In the genomic region with DNA sequence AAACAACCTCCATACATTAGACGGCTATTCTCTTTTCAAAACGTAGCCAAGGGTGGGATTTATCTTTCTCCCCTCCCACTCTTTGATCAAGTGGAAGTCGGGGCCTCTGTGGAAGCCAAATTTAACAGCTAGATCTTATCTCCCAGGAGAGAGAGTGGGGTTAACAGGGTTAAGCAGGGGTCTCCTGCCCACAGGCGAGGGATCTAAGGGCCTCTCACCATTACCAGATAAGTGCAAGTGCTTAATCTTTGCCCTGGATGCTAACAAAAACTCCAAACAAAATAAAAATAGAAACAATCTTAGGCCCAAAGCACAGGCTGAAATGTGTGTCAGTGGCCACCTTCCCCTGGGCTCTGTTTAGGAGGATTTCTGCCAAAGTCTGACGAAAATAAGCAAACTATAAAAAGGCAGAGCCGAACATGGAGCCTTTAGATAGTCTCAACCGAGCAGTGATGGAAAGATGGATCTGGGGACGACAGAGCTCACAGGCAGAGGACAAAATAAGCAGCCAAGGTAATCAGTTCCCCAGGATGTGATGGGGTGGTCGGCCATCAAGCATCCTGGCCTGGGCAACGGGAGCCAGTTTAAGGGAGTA, we compare ENCODE assay signal across 12 mouse cellular contexts.
DNase-seq lines count a peak whose midpoint lies in the region; ATAC-seq and TF ChIP-seq lines count a peak whose summit lies in the region.
"Had no signal": no experiment of that assay in that cellular context is flagged by ENCODE, and none has a peak within 500 bp of the region (broad histone marks: within the 10 kb centered on the region; RNA-seq: fewer than 3 reads in every experiment).

No protein-coding gene starts in this region.

- H3K27ac ChIP-seq in layer of hippocampus, adult 2 months: peak overlapping the region; percentile 90; the same call in 1 of the 2 replicates
- peak overlapping the region; percentile 47; the same call in 1 of the 2 replicates for H3K27ac ChIP-seq in embryonic facial prominence, embryonic 12.5 days
- peak overlapping the region; percentile 39; the same call in 1 of the 2 replicates for H3K27ac ChIP-seq in limb, embryonic 13.5 days
- no peak overlapping the region for H3K27ac ChIP-seq in liver, embryonic 12.5 days
- H3K27ac ChIP-seq: neural tube, embryonic 12.5 days had no signal

- no peaks in the 10 kb centered on the region for H3K36me3 ChIP-seq in embryonic facial prominence, embryonic 12.5 days
- no peaks in the 10 kb centered on the region for H3K36me3 ChIP-seq in limb, embryonic 13.5 days
- H3K36me3 ChIP-seq in liver, embryonic 12.5 days: peaks cover 9% of the 10 kb centered on the region; the same call in 1 of the 2 replicates
- H3K36me3 ChIP-seq: neural tube, embryonic 12.5 days had no signal

- ATAC-seq in embryonic facial prominence, embryonic 12.5 days (ENCODE audit: insufficient number of reproducible peaks, insufficient read depth, low FRiP score, low TSS enrichment): no peak
- no peak; the same call in 1 of the 2 replicates for ATAC-seq in limb, embryonic 13.5 days (ENCODE audit: low FRiP score, low read depth)
- no peak for ATAC-seq in liver, embryonic 12.5 days
- ATAC-seq: forebrain, postnatal 0 days had no signal

- H3K9me3 ChIP-seq in embryonic facial prominence, embryonic 12.5 days: no peaks in the 10 kb centered on the region
- H3K9me3 ChIP-seq in limb, embryonic 13.5 days: no peaks in the 10 kb centered on the region
- peaks cover under 1% of the 10 kb centered on the region; the same call in 1 of the 2 replicates for H3K9me3 ChIP-seq in liver, embryonic 12.5 days (replicated peaks)
- H3K9me3 ChIP-seq: neural tube, embryonic 12.5 days had no signal

- no peak overlapping the region for H3K4me3 ChIP-seq in layer of hippocampus, adult 2 months
- H3K4me3 ChIP-seq in embryonic facial prominence, embryonic 12.5 days: no peak overlapping the region
- no peak overlapping the region for H3K4me3 ChIP-seq in limb, embryonic 13.5 days
- H3K4me3 ChIP-seq in liver, embryonic 12.5 days: no peak overlapping the region
- H3K4me3 ChIP-seq: neural tube, embryonic 12.5 days had no signal

- no peaks in the 10 kb centered on the region for H3K27me3 ChIP-seq in embryonic facial prominence, embryonic 12.5 days
- peaks cover 24% of the 10 kb centered on the region for H3K27me3 ChIP-seq in limb, embryonic 13.5 days
- H3K27me3 ChIP-seq in liver, embryonic 12.5 days (replicated peaks): no peaks in the 10 kb centered on the region
- H3K27me3 ChIP-seq: neural tube, embryonic 12.5 days had no signal

- TF ChIP-seq CTCF in layer of hippocampus, adult 2 months (conservative IDR thresholded peaks at IDR 0.05): no peak

- H3K4me1 ChIP-seq in embryonic facial prominence, embryonic 12.5 days: peaks cover 40% of the 10 kb centered on the region
- H3K4me1 ChIP-seq in limb, embryonic 13.5 days: peaks cover 67% of the 10 kb centered on the region
- H3K4me1 ChIP-seq in liver, embryonic 12.5 days: peaks cover 26% of the 10 kb centered on the region

- WGBS in embryonic facial prominence, embryonic 12.5 days: 29% methylated on average over 10 of the region's 10 CpGs
- 21% methylated on average over 10 of the region's 10 CpGs for whole genome bisulfite sequencing in limb, embryonic 13.5 days
- WGBS in liver, embryonic 12.5 days (ENCODE audit: insufficient replicate concordance): 37% methylated on average over 10 of the region's 10 CpGs

- H3K9ac ChIP-seq in embryonic facial prominence, embryonic 12.5 days: no peak overlapping the region
- no peak overlapping the region for H3K9ac ChIP-seq in limb, embryonic 13.5 days
- H3K9ac ChIP-seq in liver, embryonic 12.5 days: no peak overlapping the region
- H3K9ac ChIP-seq: forebrain, postnatal 0 days; neural tube, embryonic 12.5 days had no signal

- no peak overlapping the region for H3K4me2 ChIP-seq in embryonic facial prominence, embryonic 12.5 days (replicated peaks)
- no peak overlapping the region for H3K4me2 ChIP-seq in limb, embryonic 13.5 days (replicated peaks)
- H3K4me2 ChIP-seq in liver, embryonic 12.5 days: no peak overlapping the region
- H3K4me2 ChIP-seq: neural tube, embryonic 12.5 days had no signal

- DNase-seq in heart, adult 18-20 months: peak; percentile 48 to 50
- DNase-seq in heart, postnatal 4 days: no peak
- DNase-seq in layer of hippocampus, adult 2 months (ENCODE audit: low spot score in 2 of 2): no peak
- no peak for DNase-seq in layer of hippocampus, adult 8-10 months (ENCODE audit: low spot score in 2 of 2)
- DNase-seq in MN1 (ENCODE audit: low spot score): no peak
- DNase-seq: cerebellum, postnatal 10 days; forebrain, postnatal 0 days; thymus, postnatal 4 days had no signal

Comparison
In these comparisons a context has a peak if more than half of its experiments do, and no peak if none do; other contexts are left out.
1. DNase-seq: peak in heart, adult 18-20 months (2 of 2); none in heart, postnatal 4 days (single experiment), layer of hippocampus, adult 2 months (0 of 2), layer of hippocampus, adult 8-10 months (0 of 2) and MN1 (single experiment).